Mouse (Mus musculus): ENCODE data around the gene Lhx5.

GRCm38 (mm10) chr5:120487844-120488243 lies 56.3 kb downstream of the Lhx5 start:
- TF ChIP-seq EP300 (IDR thresholded peaks at IDR 0.05; ENCODE audit: insufficient read depth, low read depth, low read length) (no peak), POLR2A (IDR thresholded peaks at IDR 0.05; ENCODE audit: insufficient read depth, low read depth, low read length) (no peak), CTCF (IDR thresholded peaks at IDR 0.05) (no peak)

Data from heart, adult 2 months (tissue).